Mouse (Mus musculus): Measurements from ENCODE around the gene Mfsd6. TPM values are rescaled to one million over a fixed set of nuclear protein-coding genes. Genes with fewer than 3 reads are reported as not detected.

Gene Mfsd6
- 1 to 10 TPM; 5.6 to 6.7 TPM for total RNA-seq (2021)
- long read RNA-seq, experiment 1, partial matches to known transcripts = 2 of 3 reads
- long read RNA-seq, experiment 1, other reads (novel, unspliced or antisense) = 1 of 3 reads
- long read RNA-seq, experiment 2, full-length matches to known transcripts = 5 of 7 reads
- long read RNA-seq, experiment 2, partial matches to known transcripts = 2 of 7 reads
- long read RNA-seq, experiment 2, other reads (novel, unspliced or antisense) = 0 of 7 reads

DNA sequence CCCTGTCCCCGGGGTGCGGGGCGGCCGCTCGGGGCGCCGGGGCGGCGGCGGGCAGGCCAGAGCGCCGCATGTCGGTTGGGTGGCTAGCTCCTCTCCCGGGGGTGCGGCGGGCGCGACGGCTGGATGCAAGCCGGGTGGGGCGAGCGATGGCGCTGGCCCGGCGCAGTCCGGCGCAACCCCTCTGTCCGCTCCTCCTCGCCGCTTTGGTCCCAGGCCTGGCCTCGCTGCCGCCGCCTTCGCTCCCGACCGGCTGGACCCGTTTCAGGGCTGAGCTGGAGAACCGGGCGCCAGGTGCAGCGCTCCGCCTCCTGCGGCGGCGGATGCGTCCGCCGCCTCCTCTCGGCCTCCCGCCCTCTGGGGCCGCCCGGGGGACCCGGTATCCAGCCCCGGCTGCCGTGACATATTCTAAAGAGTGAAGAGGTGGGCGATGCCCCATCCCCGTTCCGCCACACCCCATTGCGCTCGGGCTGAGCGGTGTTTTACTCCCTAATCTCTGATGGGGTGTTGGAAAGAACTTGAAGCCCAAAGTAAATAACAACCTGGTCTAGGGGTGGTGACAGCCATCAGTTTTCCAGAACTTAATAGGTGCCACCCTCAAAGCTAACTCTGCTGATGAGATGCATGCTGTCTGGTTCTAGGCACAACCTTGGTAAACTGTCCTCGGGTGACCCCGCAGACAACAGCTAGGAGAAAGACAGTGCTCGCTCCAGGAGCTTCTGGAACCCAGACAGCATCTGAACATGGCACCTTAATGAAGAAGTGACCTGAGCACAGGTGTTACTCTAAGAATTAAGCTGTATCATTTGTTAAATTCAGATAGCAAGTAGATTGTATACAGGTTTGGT is at the start of gene Mfsd6:
Gene Mfsd6 (minus strand): TSS at position 407 of the 845 bp plus-strand sequence.
- peak; percentile 60 for DNase-seq

DNA sequence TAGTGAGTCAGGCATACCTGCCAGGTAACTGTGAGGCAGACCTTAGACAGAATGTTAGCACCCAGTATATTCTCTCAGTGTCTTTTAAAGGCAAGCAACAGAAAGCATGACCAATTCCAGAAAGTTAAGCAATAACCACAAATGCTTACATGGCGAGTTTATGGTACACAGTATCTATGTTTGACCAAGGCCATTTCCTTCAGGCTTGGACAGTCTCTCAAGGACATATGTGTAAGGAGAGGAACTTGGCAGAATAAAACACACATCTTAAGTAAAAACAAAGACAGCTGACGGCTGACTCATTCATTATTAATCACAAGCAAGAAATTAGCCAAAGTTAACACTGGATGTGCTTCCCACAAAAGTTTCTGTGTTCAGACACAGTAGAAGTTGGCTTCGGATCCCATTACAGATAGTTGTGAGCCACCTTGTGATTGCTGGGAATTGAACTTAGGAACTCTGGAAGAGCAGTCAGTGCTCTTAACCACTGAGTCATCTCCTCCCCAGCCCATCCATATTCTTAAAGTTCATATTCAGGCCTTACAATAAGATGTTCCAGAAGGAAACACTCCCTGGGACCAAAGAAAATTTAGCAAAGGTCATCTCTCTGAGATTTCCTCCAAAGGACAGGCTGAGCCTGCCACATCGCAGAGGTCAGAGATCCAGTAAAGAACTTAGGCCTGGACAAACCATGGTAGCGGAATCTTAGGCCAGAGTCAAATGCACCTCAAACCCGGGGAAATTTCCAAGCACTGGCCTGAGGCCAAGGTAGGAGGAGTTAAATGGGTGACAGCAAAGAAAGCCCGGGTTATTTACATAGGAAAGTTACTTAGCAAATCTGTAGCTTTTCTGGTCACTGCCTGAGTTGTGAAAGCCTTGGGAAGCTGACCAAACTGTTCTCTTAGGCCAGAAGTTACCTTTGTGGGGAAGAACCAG is 38.2 kb upstream of the Mfsd6 start:
- DNase-seq = no peak

DNA sequence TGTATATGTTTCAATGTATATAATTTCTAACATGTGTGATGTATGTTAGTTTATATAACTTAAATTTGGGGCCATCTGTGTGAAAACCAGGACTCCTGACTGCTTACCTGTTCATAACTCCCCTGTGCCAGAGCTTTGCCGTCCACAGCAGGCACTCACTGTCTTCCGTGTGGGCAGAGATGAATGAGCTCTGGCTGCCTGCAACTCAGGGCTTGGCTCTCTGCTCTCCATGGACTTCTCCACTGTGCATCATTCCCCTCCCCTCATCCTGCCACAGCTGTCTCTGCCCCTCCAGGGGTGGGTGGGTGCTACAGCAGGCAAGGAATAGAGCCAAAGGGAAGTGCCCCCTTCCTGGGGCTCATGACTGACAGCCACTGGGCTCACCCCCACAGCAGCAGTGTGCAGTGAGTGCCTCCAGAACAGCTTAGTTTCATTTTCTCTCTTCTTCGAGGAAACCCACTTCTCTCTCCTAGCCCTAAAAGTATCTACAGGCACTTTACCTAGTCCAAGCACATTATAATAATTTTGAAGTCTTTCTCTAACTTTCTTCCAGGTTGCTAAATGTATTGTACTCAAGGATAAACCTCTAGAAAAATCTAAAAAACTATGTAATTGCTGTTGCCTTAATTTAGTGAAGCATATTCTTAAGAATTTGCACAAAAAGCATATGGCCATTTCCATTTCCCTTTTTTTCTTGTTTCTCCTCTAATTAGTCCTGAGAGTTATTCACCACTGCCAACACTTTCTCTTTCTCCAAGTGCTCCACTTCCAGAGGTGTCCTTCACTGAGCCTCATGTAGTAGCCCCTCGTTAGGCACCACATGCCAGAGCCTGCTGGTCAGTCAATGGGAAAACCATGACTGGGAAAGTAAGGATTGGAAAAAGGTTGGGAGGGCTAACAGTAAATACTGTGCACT is 36.9 kb upstream of the Mfsd6 start:
- DNase-seq = no peak

DNA sequence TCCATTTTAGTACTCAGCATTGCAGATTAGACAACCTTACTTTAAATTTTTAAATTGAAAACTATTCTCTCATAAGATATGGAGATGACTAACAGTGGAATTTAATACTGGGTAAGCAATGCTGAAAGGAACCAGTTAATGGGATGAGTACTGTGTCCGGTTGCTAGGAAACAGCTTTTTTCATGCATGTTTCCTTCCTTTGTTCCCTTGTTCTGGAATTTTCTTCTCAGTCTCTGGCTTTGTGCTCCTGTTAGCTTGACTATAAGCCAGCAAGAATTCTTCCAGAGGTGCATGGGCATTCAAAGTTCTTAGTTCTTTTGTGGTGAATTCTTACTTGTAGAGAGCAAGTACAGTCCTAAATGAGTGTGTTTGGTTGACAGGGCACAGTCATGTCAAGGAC is 30.9 kb upstream of the Mfsd6 start:
- no peak for DNase-seq

DNA sequence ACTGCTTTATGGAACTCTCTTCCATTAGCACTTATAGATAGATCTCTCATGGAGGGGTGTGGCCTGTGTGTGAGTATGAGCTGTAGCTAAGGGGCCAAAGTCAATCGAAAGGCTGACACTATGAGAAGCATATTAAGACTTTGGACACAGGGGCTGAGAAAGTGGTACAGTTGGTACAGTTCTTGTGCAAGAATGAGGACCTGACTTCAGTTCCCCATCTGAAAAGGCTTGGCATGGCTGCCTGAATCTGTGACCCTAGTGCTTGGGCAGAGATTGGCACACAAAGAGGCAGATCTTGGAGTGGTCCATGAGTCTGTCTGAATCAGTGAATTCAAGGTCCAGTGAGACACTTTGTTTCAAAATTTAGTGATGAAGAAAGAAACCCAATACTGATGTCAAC is 27.1 kb upstream of the Mfsd6 start:
- DNase-seq = no peak

DNA sequence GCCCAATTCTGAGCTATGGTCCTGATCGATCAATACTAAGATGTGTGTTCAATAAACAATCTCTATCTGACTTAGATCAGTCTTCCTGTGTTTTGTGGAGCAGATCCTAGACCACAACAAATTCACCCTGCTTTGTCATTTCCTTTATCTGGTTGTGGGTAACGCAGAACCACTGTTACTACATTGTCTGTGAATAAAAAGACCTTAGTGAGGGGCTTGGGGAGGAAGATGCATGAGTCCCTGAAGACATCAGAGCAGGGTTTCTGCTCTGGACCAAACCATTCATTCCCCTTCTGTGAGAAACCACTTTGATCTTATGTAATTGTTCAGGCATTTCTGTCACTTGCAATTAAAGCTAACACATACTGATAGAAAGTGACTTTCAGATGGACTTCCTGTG is 26.6 kb upstream of the Mfsd6 start:
- no peak for DNase-seq

DNA sequence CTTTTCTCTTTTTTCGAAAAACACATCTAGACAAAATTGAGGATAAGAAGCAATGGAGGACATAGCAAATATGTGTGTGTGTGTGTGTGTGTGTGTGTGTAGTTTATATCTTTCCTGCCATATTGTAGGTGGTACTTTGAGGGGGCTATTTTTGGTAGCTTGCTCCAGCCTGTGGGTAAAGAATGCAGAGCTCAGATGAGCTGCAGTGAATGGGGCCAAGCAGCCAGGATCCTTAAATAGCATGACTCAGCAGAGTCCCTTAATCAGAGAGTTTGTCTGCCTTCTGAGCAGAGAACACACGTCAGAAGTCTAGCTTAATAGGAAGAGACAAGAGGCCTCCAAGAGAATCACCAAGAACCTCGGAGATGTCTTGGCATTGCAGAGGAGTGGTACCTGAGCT is 25.4 kb upstream of the Mfsd6 start:
- DNase-seq = no peak

DNA sequence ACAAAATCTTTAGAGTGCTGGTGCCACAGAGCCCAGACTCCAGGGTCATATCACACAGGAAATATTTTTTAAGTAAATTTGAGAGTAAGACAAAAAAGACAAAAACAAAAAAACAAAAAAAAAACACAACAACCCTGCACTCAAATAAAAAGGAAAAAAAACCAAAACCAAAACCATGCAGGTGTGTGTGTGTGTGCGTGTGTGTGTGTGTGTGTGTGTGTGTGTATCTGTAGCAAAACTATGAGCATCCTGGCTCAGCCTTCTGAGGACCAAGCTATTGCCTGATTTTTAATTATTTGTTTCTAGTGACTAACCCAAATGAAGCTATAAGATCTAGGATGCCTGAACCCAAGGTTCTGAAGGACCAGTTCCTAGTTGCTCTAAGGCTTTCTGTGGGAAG is 24.4 kb upstream of the Mfsd6 start:
- no peak for DNase-seq

DNA sequence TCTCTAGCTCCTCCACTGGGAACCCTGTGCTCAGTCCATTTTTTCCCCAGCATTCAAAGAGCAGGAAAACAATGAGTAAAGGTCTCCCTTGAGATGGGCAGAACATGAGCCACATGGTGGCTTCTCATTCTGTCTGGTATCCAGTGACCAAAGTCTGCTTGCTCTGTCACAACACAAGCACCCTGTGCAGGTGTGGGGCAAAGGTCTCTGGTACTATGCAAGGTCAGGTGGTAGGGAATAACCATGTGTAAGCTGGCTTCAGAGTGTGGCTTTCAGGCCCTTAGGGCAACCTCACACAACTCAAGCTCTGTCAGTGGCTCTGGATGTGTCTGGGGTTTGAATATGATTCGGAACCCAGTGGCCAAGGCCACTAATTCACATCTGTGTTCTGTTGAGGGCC is 22.7 kb upstream of the Mfsd6 start:
- no peak for DNase-seq

DNA sequence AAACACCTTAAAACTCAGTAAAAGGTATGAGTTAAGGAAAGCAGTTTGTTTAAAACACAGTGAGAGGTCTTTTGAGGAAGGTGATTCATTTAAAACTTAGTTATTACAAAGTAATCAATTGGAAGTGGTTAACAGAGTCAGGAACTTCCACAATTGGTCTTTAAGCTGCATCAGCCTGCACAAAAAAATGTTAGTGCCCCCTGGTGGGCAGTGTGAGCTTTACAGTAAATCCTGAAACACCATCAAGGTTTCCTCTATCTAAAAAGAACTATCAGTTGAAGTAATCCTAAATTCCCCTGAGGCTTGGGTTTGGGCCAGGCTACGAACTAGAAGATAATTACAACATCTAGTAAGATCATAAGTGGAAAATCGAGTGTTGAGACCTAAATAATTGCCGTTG is 21.0 kb upstream of the Mfsd6 start:
- DNase-seq = peak; percentile 69

DNA sequence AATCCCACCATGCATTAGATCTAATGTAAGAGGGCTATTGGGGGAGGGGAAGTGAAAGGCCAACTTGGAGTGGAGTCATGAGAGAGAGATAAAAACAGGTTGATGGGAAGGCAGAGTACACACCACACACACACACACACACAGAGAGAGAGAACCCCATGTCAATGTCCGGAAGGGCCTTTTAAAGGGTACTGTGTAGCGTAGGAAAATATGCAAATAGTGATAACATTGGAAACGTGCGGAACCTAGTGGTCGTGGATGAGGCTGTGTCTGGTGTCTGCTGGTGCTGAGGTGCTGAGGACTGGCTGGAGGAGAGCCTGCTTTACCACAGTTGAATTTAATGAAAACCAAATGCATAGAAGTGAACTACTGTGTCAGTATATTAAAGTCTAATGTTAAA is 15.3 kb upstream of the Mfsd6 start:
- DNase-seq = no peak

DNA sequence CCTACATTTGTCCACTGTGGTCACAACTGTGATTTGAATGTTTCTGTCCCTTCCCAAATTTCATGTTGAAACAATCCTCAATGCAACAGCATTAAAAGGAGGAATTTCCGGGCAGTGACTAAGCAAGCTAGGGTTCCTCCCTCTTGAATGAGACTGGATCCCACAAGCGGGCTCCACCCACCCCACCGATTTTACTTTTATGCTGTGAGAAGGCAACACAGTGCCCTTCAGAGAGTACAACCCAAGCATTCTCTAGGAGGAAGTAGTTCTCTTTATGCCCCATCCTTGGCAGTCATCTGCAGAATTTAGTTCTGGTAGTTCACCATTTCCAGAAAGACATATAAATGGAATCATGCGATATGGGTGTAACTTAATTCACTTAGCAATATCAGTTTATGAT is 6.9 kb upstream of the Mfsd6 start:
- no peak for DNase-seq

DNA sequence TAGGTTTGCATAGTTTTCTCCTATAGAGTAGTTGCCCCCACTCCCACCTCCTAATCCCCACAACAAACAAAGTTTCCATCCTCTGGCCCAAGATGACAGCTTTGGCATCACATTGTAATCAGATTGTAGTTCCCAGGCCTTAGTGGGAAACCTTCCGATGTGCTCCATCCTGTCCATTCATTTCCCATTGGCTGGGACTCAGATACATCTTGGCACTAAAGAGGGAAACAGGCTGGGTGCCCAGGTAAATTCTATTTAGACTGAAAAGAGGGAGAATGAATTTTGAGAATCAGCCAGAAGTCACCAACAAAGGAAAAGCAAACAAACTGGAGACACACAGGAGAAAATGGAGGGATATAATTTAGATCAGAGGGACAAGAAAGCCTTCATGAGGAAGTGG is 3.0 kb upstream of the Mfsd6 start:
- no peak for DNase-seq

DNA sequence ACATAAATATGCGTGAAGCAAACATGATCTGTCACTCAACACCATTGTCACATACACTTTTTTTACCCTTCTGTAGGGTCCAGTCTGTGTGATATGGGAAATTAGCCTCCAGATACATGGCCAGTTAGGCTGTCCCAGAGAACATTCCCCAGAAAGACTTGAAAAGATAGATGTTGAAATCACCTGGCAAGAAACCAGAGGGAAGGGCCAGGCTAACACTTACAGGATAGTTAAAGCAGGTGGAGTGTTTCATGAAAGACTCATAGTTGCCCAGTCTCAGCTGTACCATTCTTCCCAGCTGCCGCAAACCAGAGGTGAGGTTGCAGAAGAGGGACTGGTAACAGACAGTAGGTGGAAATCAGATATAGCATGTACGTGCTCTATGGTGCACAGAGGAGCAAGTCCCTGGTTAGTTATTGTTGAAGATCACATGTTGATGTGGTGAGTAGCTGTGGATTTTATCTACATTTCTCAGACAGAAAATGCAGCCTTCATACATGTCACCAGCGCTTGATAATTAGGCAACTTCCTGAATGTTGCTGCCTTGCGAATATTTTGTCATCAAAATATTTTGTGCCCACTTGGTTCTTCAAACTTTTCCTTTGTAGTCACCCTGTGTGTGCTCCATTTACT is 1.7 kb upstream of the Mfsd6 start:
- DNase-seq = no peak

DNA sequence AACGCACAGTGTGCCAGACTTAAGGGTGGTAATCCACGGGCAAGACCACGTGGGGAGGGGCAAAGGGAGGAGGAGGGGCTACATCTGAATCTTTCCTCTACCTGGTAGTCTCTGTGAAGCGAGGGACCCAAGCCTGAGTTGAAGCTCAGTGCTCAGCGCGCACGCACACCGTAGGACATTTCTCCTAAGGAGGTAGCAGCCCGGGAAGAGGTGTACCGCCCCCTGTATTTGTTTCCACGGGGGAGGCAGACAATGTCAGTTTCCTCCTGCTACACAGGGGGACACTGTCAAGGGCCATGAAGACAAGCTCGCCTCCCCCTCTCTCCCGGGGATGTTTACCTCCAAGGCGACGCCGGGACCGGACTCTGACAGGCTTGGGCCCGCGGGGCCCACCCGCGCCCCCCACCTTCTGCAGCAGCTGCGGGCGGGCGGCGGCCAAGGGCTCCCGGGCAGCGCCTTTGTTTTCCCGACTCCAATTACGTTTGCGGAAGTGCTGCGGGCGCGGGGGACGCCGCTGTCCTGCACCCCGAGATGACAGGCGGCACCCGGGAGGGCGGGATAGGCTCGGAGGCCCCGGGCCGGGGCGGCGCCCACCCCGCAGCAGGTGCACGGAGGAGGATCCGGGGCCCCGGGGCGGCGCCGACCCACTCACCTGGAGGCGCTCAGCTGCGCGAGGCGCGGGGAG is 749 bp downstream of the Mfsd6 start:
- peak; percentile 52 for DNase-seq

DNA sequence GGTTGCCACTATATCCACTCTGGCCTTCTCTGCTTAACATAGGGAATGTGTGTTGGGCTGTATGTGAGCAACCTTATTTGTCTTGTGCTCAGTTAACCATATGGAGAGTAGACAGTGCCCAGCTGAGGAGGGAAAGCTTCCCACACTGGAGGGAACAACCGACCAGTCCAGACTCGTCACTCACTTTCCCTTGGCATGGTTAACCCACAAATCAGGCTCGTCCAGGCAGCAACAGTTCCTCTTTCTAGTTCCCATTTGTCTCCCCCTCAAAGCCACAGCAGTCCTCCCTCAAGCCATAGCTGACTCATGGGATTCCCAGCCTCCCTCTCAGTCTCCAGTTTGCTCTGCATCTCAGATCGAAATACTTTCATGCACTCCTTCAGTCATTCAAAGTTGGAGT is 4.7 kb downstream of the Mfsd6 start:
- DNase-seq = no peak

DNA sequence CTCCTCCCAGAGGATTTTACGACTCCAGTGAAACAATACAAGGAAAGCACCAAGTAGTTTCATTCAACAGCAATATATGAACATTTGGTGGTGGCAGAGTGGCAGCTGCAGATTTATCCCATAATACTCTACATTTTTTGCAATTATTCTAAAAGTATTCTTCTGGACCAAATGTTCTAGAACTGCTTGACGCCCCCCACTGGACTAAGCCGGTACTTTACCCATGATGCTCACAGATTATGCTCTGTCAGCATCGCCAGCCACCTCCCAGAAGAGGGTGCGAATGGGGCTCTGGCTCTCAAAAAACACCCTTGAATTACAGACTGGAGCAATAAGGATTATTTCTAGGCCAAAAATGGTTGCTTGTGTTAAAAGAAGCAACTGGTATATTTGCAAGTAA is 8.2 kb downstream of the Mfsd6 start:
- no peak for DNase-seq

DNA sequence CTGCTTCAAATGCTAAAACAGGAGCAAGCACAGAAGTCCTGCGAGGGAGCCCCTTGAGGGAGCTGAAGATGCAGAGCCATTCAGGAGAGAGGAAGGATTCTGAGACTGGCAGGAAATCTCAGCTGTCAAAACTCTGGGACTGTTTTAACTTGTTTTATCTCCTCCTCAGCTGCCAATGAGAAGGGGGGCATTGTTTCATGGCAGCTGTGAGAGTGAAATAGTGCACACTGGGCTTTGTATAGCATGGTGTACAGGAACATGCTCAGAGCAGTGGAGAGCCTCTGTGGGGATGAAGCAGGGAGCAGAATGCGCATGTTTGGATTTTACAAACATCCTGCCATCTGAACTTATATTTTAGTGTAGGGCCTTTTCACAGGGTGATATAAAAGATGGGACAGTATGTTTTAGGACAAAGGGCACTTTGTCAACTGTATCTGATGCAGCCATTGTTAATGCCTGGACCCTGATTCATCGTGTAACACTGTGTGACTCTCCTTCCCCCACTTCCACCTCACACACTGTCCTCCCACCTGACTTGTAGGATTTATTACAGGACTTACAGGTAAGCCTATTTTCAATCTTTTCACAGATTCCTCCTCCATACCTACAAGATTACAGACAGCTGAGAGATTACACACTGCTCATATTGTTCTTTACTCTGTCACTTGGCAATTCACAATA is 9.1 kb downstream of the Mfsd6 start:
- DNase-seq = no peak

DNA sequence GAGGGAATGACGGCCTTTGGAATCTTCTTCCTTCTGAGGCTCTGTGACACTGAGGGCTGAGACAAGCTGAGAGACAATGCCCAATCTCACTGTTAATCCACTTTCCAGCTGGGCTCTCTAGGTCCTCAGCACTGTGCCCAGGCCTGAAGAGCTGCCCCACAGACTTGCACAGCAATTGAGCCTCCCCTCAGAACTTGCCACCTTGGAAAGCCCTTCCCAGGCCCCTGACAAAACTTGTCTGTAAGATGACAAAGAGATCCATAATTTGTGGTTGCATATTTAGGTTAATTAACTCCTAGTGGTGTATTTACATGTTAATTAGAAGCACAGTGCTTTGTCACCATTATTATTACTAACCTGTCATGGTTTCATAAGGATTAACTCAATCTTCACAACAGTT is 12.8 kb downstream of the Mfsd6 start:
- DNase-seq = no peak

DNA sequence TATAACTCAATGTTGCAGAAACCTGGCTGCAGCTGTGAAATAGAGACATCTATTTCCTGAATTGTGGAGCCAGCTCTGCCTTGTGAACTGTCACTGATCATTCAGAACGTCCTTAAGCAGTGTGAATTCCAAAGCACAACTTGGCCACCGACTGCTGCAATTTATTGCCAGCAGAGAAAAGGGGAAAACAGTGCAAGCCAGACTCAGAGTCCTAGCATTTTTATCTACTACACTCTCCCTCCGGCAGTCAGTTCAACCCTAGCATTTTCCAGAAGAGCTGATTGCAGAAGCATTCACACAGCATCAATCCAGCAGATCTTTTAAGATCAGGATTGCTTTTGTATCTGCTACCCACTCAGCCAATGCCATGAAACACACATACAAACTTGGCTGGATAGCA is 13.2 kb downstream of the Mfsd6 start:
- no peak for DNase-seq
